Comparison of ENCODE assay signal across 12 mouse cellular contexts in the genomic region with DNA sequence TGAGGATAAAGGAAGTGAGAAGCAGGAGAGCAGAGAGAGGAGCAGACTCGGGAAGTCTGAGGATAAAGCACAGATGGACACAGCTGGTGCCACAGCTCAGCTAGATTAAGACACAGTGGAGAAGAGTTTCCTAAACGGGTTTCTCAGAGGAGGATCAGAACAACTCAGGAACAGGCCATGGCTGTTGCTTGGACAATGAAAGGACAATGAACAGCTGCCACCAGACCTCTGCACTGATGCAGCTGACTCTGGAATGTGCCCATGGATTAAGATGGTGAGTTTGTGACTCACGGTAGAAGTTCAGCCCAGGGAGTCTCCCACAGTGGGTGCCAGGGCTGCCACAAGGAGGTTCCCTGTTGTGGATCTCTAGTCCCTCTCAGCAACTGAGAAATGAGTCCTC. TPM values are rescaled to one million over a fixed set of nuclear protein-coding genes. Genes with fewer than 3 reads are reported as not detected.
DNase-seq lines count a peak whose midpoint lies in the region; ATAC-seq and TF ChIP-seq lines count a peak whose summit lies in the region.
"Had no signal": no experiment of that assay in that cellular context is flagged by ENCODE, and none has a peak within 500 bp of the region (broad histone marks: within the 10 kb centered on the region; RNA-seq: fewer than 3 reads in every experiment).

No protein-coding gene starts in this region.

- no peak overlapping the region for H3K4me2 ChIP-seq in kidney, embryonic 15.5 days
- H3K4me2 ChIP-seq in intestine, embryonic 15.5 days (replicated peaks): no peak overlapping the region
- H3K4me2 ChIP-seq: embryonic facial prominence, embryonic 12.5 days had no signal

- ATAC-seq in kidney, embryonic 15.5 days (replicated peaks; ENCODE audit: low FRiP score): no peak
- ATAC-seq in intestine, embryonic 15.5 days: peak; percentile 49; the same call in 1 of the 2 replicates
- ATAC-seq: hindbrain, postnatal 0 days had no signal

- no peak overlapping the region for H3K9ac ChIP-seq in kidney, embryonic 15.5 days
- no peak overlapping the region for H3K9ac ChIP-seq in intestine, embryonic 15.5 days
- H3K9ac ChIP-seq: embryonic facial prominence, embryonic 12.5 days had no signal

- 0 out of 2 replicates have a peak overlapping the region, but pooled peaks have one; percentile 28 for H3K27ac ChIP-seq in kidney, embryonic 15.5 days
- peak overlapping the region; percentile 57; the same call in 1 of the 2 replicates for H3K27ac ChIP-seq in intestine, embryonic 15.5 days
- H3K27ac ChIP-seq in cerebellum, adult 2 months (ENCODE audit: insufficient read depth, low read length): no peak overlapping the region
- H3K27ac ChIP-seq: embryonic facial prominence, embryonic 12.5 days; hindbrain, postnatal 0 days had no signal

- TF ChIP-seq CTCF in cerebellum, adult 2 months (IDR thresholded peaks at IDR 0.05; ENCODE audit: borderline replicate concordance, insufficient read depth, low read depth, low read length): no peak

- H3K9me3 ChIP-seq in kidney, embryonic 15.5 days (replicated peaks): no peaks in the 10 kb centered on the region
- H3K9me3 ChIP-seq in intestine, embryonic 15.5 days: no peaks in the 10 kb centered on the region
- H3K9me3 ChIP-seq: embryonic facial prominence, embryonic 12.5 days; megakaryocyte, embryonic 14.5 days had no signal

- 46% methylated on average over 3 of the region's 3 CpGs for WGBS in kidney, embryonic 15.5 days
- 21% methylated on average over 3 of the region's 3 CpGs for WGBS in intestine, embryonic 15.5 days
- WGBS in cerebellum, adult 2 months: 7% methylated on average over 3 of the region's 3 CpGs

- peaks cover 6% of the 10 kb centered on the region; the same call in 1 of the 2 replicates for H3K36me3 ChIP-seq in kidney, embryonic 15.5 days
- H3K36me3 ChIP-seq in intestine, embryonic 15.5 days: 0 out of 2 replicates have a peak, but pooled peaks cover 3% of the 10 kb centered on the region

- no peak overlapping the region for H3K4me3 ChIP-seq in kidney, embryonic 15.5 days (replicated peaks)
- no peak overlapping the region for H3K4me3 ChIP-seq in intestine, embryonic 15.5 days (replicated peaks)
- H3K4me3 ChIP-seq in cerebellum, adult 2 months (replicated peaks; ENCODE audit: insufficient read depth, low read depth, low read length): no peak overlapping the region
- H3K4me3 ChIP-seq: embryonic facial prominence, embryonic 12.5 days; megakaryocyte, embryonic 14.5 days had no signal

- H3K27me3 ChIP-seq in kidney, embryonic 15.5 days: no peaks in the 10 kb centered on the region
- H3K27me3 ChIP-seq in intestine, embryonic 15.5 days (replicated peaks): no peaks in the 10 kb centered on the region
- H3K27me3 ChIP-seq in cerebellum, adult 2 months (ENCODE audit: control insufficient read depth, insufficient read depth, low read length): no peaks in the 10 kb centered on the region
- H3K27me3 ChIP-seq: embryonic facial prominence, embryonic 12.5 days; megakaryocyte, embryonic 14.5 days had no signal

- DNase-seq in kidney, adult 18-20 months: no peak
- DNase-seq in fibroblast of lung, adult 2 months (ENCODE audit: low read depth): peak; percentile 13
- peak; percentile 30 to 73 for DNase-seq in lung, postnatal 4 days
- no peak for DNase-seq in thymus, postnatal 14 days
- DNase-seq in cerebellum, adult 2 months: no peak
- DNase-seq in cerebellum, adult 18-20 months: no peak
- DNase-seq: thymus, postnatal 25 days had no signal

- no peak for TF ChIP-seq POLR2A in cerebellum, adult 2 months (IDR thresholded peaks at IDR 0.05; ENCODE audit: borderline replicate concordance, insufficient read depth, low read length)

- H3K4me1 ChIP-seq in kidney, embryonic 15.5 days: 0 out of 2 replicates have a peak, but pooled peaks cover 4% of the 10 kb centered on the region
- H3K4me1 ChIP-seq in intestine, embryonic 15.5 days (replicated peaks): no peaks in the 10 kb centered on the region
- no peaks in the 10 kb centered on the region for H3K4me1 ChIP-seq in cerebellum, adult 2 months (ENCODE audit: control insufficient read depth, insufficient read depth, low read length)
- H3K4me1 ChIP-seq: embryonic facial prominence, embryonic 12.5 days had no signal

RNA-seq across cellular contexts. Expression of gene Cenpo, which starts 51.1 kb away (rescaled TPM):
- polyA plus RNA-seq in kidney, embryonic 15.5 days (2015; fragmentation: Nextera tagmentation; extraction: Ambion mirVana): 13.1 and 14.8 TPM in 2 replicates
- 10.9 and 12.8 TPM in 2 replicates for polyA plus RNA-seq in intestine, embryonic 15.5 days (2015; fragmentation: Nextera tagmentation; extraction: Ambion mirVana)
- 10.4 and 11.3 TPM in 2 replicates for polyA plus RNA-seq in cerebellum, adult 2 months (2012; rRNA removed)

RNA-seq across cellular contexts. Expression of gene Ptrhd1, which starts 51.4 kb away (rescaled TPM):
- polyA plus RNA-seq in kidney, embryonic 15.5 days (2015; fragmentation: Nextera tagmentation; extraction: Ambion mirVana): 7.2 and 7.5 TPM in 2 replicates
- polyA plus RNA-seq in intestine, embryonic 15.5 days (2015; fragmentation: Nextera tagmentation; extraction: Ambion mirVana): 5.0 and 5.4 TPM in 2 replicates
- polyA plus RNA-seq in cerebellum, adult 2 months (2012; rRNA removed): 6.3 and 6.7 TPM in 2 replicates

Comparison
In these comparisons a context has a peak if more than half of its experiments do, and no peak if none do; other contexts are left out.
1. DNase-seq: peak in fibroblast of lung, adult 2 months (single experiment) and lung, postnatal 4 days (2 of 2); none in kidney, adult 18-20 months (single experiment), thymus, postnatal 14 days (single experiment), cerebellum, adult 2 months (0 of 2) and cerebellum, adult 18-20 months (0 of 2).